Comparison of ENCODE assay signal across 18 mouse cellular contexts in the genomic region with DNA sequence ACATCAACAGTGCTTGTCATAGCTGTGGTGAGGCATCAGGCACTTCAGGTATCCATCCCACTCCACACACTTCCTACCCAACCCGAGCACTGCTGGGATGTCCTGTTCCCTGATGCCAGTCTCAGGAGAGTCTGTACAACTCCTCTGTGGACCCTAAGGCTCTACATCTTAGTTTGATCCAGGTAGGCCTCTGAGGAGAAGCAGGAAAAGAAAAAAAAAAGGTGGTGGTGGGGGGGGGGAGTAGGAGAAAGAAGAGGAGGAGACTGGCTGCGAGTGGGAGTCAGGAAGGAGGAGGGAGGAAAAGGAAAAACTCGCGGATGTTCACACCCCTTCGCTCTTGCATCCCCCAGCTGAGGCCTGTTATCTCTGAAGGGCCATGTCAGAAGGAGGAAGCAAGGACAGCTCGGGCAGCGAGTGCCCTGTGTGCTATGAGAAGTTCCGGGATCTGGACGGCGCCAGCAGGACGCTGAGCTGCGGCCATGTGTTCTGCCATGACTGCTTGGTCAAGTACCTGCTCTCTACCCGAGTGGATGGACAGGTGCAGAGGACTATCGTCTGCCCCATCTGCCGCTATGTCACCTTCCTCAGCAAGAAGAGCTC. TPM values are rescaled to one million over a fixed set of nuclear protein-coding genes. Genes with fewer than 3 reads are reported as not detected.
DNase-seq lines count a peak whose midpoint lies in the region; ATAC-seq and TF ChIP-seq lines count a peak whose summit lies in the region.
"Had no signal": no experiment of that assay in that cellular context is flagged by ENCODE, and none has a peak within 500 bp of the region (broad histone marks: within the 10 kb centered on the region; RNA-seq: fewer than 3 reads in every experiment).

No protein-coding gene starts in this region.

- no peaks in the 10 kb centered on the region for H3K36me3 ChIP-seq in heart, embryonic 16.5 days (ENCODE audit: control insufficient read depth, insufficient read depth)
- H3K36me3 ChIP-seq in lung, postnatal 0 days (ENCODE audit: insufficient read depth, low read length), result no peaks in the 10 kb centered on the region
- no peaks in the 10 kb centered on the region for H3K36me3 ChIP-seq in embryonic facial prominence, embryonic 10.5 days (replicated peaks)
- H3K36me3 ChIP-seq in liver, embryonic 11.5 days (ENCODE audit: control insufficient read depth, insufficient read depth, low read length), result no peaks in the 10 kb centered on the region
- H3K36me3 ChIP-seq: forebrain, embryonic 12.5 days; hindbrain, embryonic 15.5 days; midbrain, embryonic 10.5 days had no signal

- ATAC-seq in heart, embryonic 16.5 days (replicated peaks; ENCODE audit: extremely low read depth, insufficient read depth, low FRiP score), result no peak
- peak; percentile 69 for ATAC-seq in lung, postnatal 0 days
- ATAC-seq in liver, embryonic 11.5 days (replicated peaks; ENCODE audit: low FRiP score), result 0 out of 2 replicates have a peak, but pooled peaks have one; percentile 29
- no peak for ATAC-seq in monocyte, adult 5-6 weeks (replicated peaks; ENCODE audit: insufficient number of reproducible peaks, low FRiP score, low TSS enrichment, poor library complexity, severe bottlenecking)

- no peak overlapping the region for H3K4me3 ChIP-seq in heart, embryonic 16.5 days (ENCODE audit: low read length)
- H3K4me3 ChIP-seq in lung, postnatal 0 days (ENCODE audit: low read depth, low read length), result no peak overlapping the region
- no peak overlapping the region for H3K4me3 ChIP-seq in embryonic facial prominence, embryonic 10.5 days
- 0 out of 2 replicates have a peak overlapping the region, but pooled peaks have one; percentile 7 for H3K4me3 ChIP-seq in liver, embryonic 11.5 days (ENCODE audit: low read depth, low read length)
- H3K4me3 ChIP-seq: forebrain, embryonic 12.5 days; gastrocnemius, adult 2 months; hindbrain, embryonic 15.5 days; midbrain, embryonic 10.5 days had no signal

- 38% methylated on average over 15 of the region's 15 CpGs for WGBS in heart, embryonic 16.5 days
- WGBS in lung, postnatal 0 days, result 36% methylated on average over 14 of the region's 15 CpGs
- WGBS in embryonic facial prominence, embryonic 10.5 days, result 77% methylated on average over 15 of the region's 15 CpGs
- WGBS in liver, embryonic 11.5 days, result 36% methylated on average over 15 of the region's 15 CpGs

- DNase-seq in heart, adult 11 months, result no peak
- peak; percentile 38 for DNase-seq in lung, postnatal 0 days (ENCODE audit: low spot score)
- DNase-seq in lung, adult 18-20 months, result no peak
- DNase-seq in embryonic facial prominence, embryonic 10.5 days (ENCODE audit: low spot score), result no peak
- DNase-seq in liver, embryonic 11.5 days (ENCODE audit: low spot score), result peak; percentile 36
- no peak for DNase-seq in right cerebral cortex, adult 18-20 months
- DNase-seq: adrenal gland, adult 2 months; cerebellum, postnatal 10 days; gastrocnemius, adult 2 months had no signal

- H3K4me2 ChIP-seq in heart, embryonic 16.5 days (ENCODE audit: low read depth, low read length), result 0 out of 2 replicates have a peak overlapping the region, but pooled peaks have one; percentile 10
- no peak overlapping the region for H3K4me2 ChIP-seq in lung, postnatal 0 days (replicated peaks; ENCODE audit: low read depth, low read length)
- peak overlapping the region; percentile 52 for H3K4me2 ChIP-seq in liver, embryonic 11.5 days
- H3K4me2 ChIP-seq: forebrain, embryonic 12.5 days; hindbrain, embryonic 15.5 days had no signal

- TF ChIP-seq CTCF in lung, postnatal 0 days (IDR thresholded peaks at IDR 0.05), result no peak

- no peaks in the 10 kb centered on the region for H3K27me3 ChIP-seq in heart, embryonic 16.5 days (ENCODE audit: control insufficient read depth, insufficient read depth, low read length)
- no peaks in the 10 kb centered on the region for H3K27me3 ChIP-seq in lung, postnatal 0 days (replicated peaks; ENCODE audit: insufficient read depth, low read length)
- H3K27me3 ChIP-seq in embryonic facial prominence, embryonic 10.5 days (replicated peaks; ENCODE audit: low read depth, poor library complexity, severe bottlenecking), result no peaks in the 10 kb centered on the region
- no peaks in the 10 kb centered on the region for H3K27me3 ChIP-seq in liver, embryonic 11.5 days (replicated peaks; ENCODE audit: control insufficient read depth, insufficient read depth, low read length)
- H3K27me3 ChIP-seq: forebrain, embryonic 12.5 days; hindbrain, embryonic 15.5 days had no signal

- H3K9ac ChIP-seq in heart, embryonic 16.5 days (ENCODE audit: low read length), result no peak overlapping the region
- no peak overlapping the region for H3K9ac ChIP-seq in lung, postnatal 0 days (replicated peaks; ENCODE audit: low read depth)
- H3K9ac ChIP-seq in liver, embryonic 11.5 days (ENCODE audit: low read depth, low read length), result peak overlapping the region; percentile 52
- H3K9ac ChIP-seq: forebrain, embryonic 12.5 days; hindbrain, embryonic 15.5 days had no signal

- TF ChIP-seq EP300 in lung, postnatal 0 days (IDR thresholded peaks at IDR 0.05), result no peak

- 0 out of 2 replicates have a peak overlapping the region, but pooled peaks have one; percentile 36 for H3K27ac ChIP-seq in heart, embryonic 16.5 days (ENCODE audit: low read length)
- peak overlapping the region; percentile 38; the same call in 1 of the 2 replicates for H3K27ac ChIP-seq in lung, postnatal 0 days (ENCODE audit: low read length)
- H3K27ac ChIP-seq in embryonic facial prominence, embryonic 10.5 days (replicated peaks), result 0 out of 2 replicates have a peak overlapping the region, but pooled peaks have one; percentile 44
- no peak overlapping the region; the same call in 1 of the 2 replicates for H3K27ac ChIP-seq in liver, embryonic 11.5 days (ENCODE audit: low read depth, low read length)
- H3K27ac ChIP-seq: forebrain, embryonic 12.5 days; gastrocnemius, adult 2 months; hindbrain, embryonic 15.5 days; midbrain, embryonic 10.5 days had no signal

- H3K9me3 ChIP-seq in heart, embryonic 16.5 days (replicated peaks; ENCODE audit: control insufficient read depth, low read length), result no peaks in the 10 kb centered on the region
- no peaks in the 10 kb centered on the region for H3K9me3 ChIP-seq in lung, postnatal 0 days (ENCODE audit: low read length)
- H3K9me3 ChIP-seq in embryonic facial prominence, embryonic 10.5 days, result no peaks in the 10 kb centered on the region
- no peaks in the 10 kb centered on the region for H3K9me3 ChIP-seq in liver, embryonic 11.5 days (ENCODE audit: control insufficient read depth, low read length)
- H3K9me3 ChIP-seq: forebrain, embryonic 12.5 days; hindbrain, embryonic 15.5 days; midbrain, embryonic 10.5 days had no signal

- peaks cover 3% of the 10 kb centered on the region; the same call in 1 of the 2 replicates for H3K4me1 ChIP-seq in heart, embryonic 16.5 days (ENCODE audit: control insufficient read depth, insufficient read depth, low read length)
- peaks cover 5% of the 10 kb centered on the region; the same call in 1 of the 2 replicates for H3K4me1 ChIP-seq in lung, postnatal 0 days (ENCODE audit: insufficient read depth, low read depth, low read length)
- peaks cover 14% of the 10 kb centered on the region for H3K4me1 ChIP-seq in embryonic facial prominence, embryonic 10.5 days
- peaks cover 16% of the 10 kb centered on the region for H3K4me1 ChIP-seq in liver, embryonic 11.5 days (replicated peaks; ENCODE audit: control insufficient read depth, insufficient read depth, low read length)
- H3K4me1 ChIP-seq: forebrain, embryonic 12.5 days; hindbrain, embryonic 15.5 days; midbrain, embryonic 10.5 days had no signal

RNA-seq across cellular contexts. Expression of a gene that starts 4.0 kb away (rescaled TPM):
- 0.09 and 0.13 TPM in 2 replicates for polyA plus RNA-seq in heart, embryonic 16.5 days (2015; fragmentation: Nextera tagmentation; extraction: Ambion mirVana)
- 0.16 and 0.19 TPM in 2 replicates for polyA plus RNA-seq in lung, postnatal 0 days (2015; fragmentation: Nextera tagmentation; extraction: Ambion mirVana)
- not detected in 2 replicates for polyA plus RNA-seq in embryonic facial prominence, embryonic 10.5 days (2016; fragmentation: Nextera tagmentation; extraction: Ambion mirVana)
- polyA plus RNA-seq in liver, embryonic 11.5 days (2014; fragmentation: Nextera tagmentation; extraction: Ambion mirVana), result 0.10 and 0.16 TPM in 2 replicates
- not detected in 3 replicates for total RNA-seq in monocyte, adult 5-6 weeks (2017)
- total RNA-seq: gastrocnemius, adult 2 months; left cerebral cortex, postnatal 36 days had no signal
- polyA plus RNA-seq: hindbrain, embryonic 15.5 days; urinary bladder, adult 2 months had no signal

RNA-seq across cellular contexts. Expression of a gene that starts 9.1 kb away (rescaled TPM):
- polyA plus RNA-seq in heart, embryonic 16.5 days (2015; fragmentation: Nextera tagmentation; extraction: Ambion mirVana), result 505 and 551 TPM in 2 replicates
- polyA plus RNA-seq in lung, postnatal 0 days (2015; fragmentation: Nextera tagmentation; extraction: Ambion mirVana), result 741 and 807 TPM in 2 replicates
- 1,085 and 1,128 TPM in 2 replicates for polyA plus RNA-seq in embryonic facial prominence, embryonic 10.5 days (2016; fragmentation: Nextera tagmentation; extraction: Ambion mirVana)
- 1,252 and 1,388 TPM in 2 replicates for polyA plus RNA-seq in liver, embryonic 11.5 days (2014; fragmentation: Nextera tagmentation; extraction: Ambion mirVana)
- total RNA-seq in monocyte, adult 5-6 weeks (2017), result 2,881 to 4,104 TPM (median 3,946 TPM) in 3 replicates

RNA-seq across cellular contexts. Expression of a gene that starts 20.7 kb away (rescaled TPM):
- 75.4 and 79.4 TPM in 2 replicates for polyA plus RNA-seq in heart, embryonic 16.5 days (2015; fragmentation: Nextera tagmentation; extraction: Ambion mirVana)
- polyA plus RNA-seq in lung, postnatal 0 days (2015; fragmentation: Nextera tagmentation; extraction: Ambion mirVana), result 79.1 and 85.4 TPM in 2 replicates
- polyA plus RNA-seq in embryonic facial prominence, embryonic 10.5 days (2016; fragmentation: Nextera tagmentation; extraction: Ambion mirVana), result 56.5 and 57.4 TPM in 2 replicates
- polyA plus RNA-seq in liver, embryonic 11.5 days (2014; fragmentation: Nextera tagmentation; extraction: Ambion mirVana), result 47.8 and 53.9 TPM in 2 replicates
- total RNA-seq in monocyte, adult 5-6 weeks (2017), result 152 to 252 TPM (median 234 TPM) in 3 replicates

RNA-seq across cellular contexts. Expression of a gene that starts 34.5 kb away (rescaled TPM):
- not detected in 2 replicates for polyA plus RNA-seq in heart, embryonic 16.5 days (2015; fragmentation: Nextera tagmentation; extraction: Ambion mirVana)
- not detected in 2 replicates for polyA plus RNA-seq in lung, postnatal 0 days (2015; fragmentation: Nextera tagmentation; extraction: Ambion mirVana)
- polyA plus RNA-seq in embryonic facial prominence, embryonic 10.5 days (2016; fragmentation: Nextera tagmentation; extraction: Ambion mirVana), result not detected in 2 replicates
- not detected in 2 replicates for polyA plus RNA-seq in liver, embryonic 11.5 days (2014; fragmentation: Nextera tagmentation; extraction: Ambion mirVana)
- total RNA-seq in monocyte, adult 5-6 weeks (2017), result not detected in 3 replicates
- total RNA-seq: adrenal gland, adult 2 months; gastrocnemius, adult 2 months had no signal
- polyA plus RNA-seq: adrenal gland, adult 2 months; embryonic facial prominence, embryonic 11.5 days; midbrain, embryonic 10.5 days; neural tube, embryonic 11.5 days; urinary bladder, adult 2 months had no signal

Comparison
In these comparisons a context has a peak if more than half of its experiments do, and no peak if none do; other contexts are left out.
1. DNase-seq: peak in lung, postnatal 0 days (single experiment) and liver, embryonic 11.5 days (single experiment); none in heart, adult 11 months (single experiment), lung, adult 18-20 months (0 of 2), embryonic facial prominence, embryonic 10.5 days (single experiment) and right cerebral cortex, adult 18-20 months (single experiment).
2. ATAC-seq: peak in lung, postnatal 0 days (single experiment) and liver, embryonic 11.5 days (single experiment); none in heart, embryonic 16.5 days (single experiment) and monocyte, adult 5-6 weeks (single experiment).